32 mouse cellular contexts compared by ENCODE assay signal in the genomic region with DNA sequence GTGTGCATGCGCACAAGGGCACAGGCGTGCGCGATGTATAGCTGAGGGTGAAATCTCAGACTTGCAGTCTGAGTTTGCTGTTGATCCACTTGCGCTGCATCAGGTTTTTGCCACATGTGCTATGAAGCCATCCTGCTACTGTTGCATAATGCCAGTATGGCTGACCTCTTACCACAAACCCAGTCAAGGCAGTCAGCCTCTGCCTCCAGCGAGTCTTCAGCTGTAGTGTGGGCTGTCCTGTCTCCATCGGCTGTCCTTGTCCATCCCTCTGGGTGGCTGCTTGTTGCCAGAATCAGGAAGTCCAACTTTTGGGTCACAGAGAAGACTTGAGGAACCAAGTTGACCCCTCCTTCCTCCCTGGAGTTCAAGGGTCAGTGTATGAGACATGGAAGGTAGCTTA. TPM values are rescaled to one million over a fixed set of nuclear protein-coding genes. Genes with fewer than 3 reads are reported as not detected.
DNase-seq lines count a peak whose midpoint lies in the region; ATAC-seq and TF ChIP-seq lines count a peak whose summit lies in the region.
"Had no signal": no experiment of that assay in that cellular context is flagged by ENCODE, and none has a peak within 500 bp of the region (broad histone marks: within the 10 kb centered on the region; RNA-seq: fewer than 3 reads in every experiment).

No protein-coding gene starts in this region.

- H3K27me3 ChIP-seq in liver, postnatal 0 days (ENCODE audit: insufficient read depth, low read length): no peaks in the 10 kb centered on the region
- no peaks in the 10 kb centered on the region for H3K27me3 ChIP-seq in liver, embryonic 11.5 days (replicated peaks; ENCODE audit: control insufficient read depth, insufficient read depth, low read length)
- H3K27me3 ChIP-seq: CH12.LX; embryonic facial prominence, embryonic 13.5 days; forebrain, embryonic 12.5 days; midbrain, embryonic 15.5 days; neural tube, embryonic 13.5 days; Patski had no signal

- DNase-seq in heart, adult 11 months: peak; percentile 95
- DNase-seq in heart, adult 8-10 months (ENCODE audit: low spot score): no peak
- DNase-seq in liver, postnatal 0 days: no peak
- no peak for DNase-seq in liver, embryonic 11.5 days (ENCODE audit: low spot score)
- DNase-seq in cerebellum, adult 18-20 months: no peak
- no peak for DNase-seq in ovary, postnatal 36 days (ENCODE audit: low spot score)
- DNase-seq: B cell, adult 2 months; cerebellum, adult 2 months; cerebellum, postnatal 25 days; embryo, embryonic 11 days; gastrocnemius, postnatal 36 days; heart, postnatal 10 days; kidney, adult 11 months; layer of hippocampus, postnatal 36 days; thymus, adult 18-20 months; thymus, postnatal 4 days had no signal

- no peak for TF ChIP-seq CTCF in liver, postnatal 0 days (IDR thresholded peaks at IDR 0.05; ENCODE audit: low read depth)

- H3K27ac ChIP-seq in liver, postnatal 0 days (ENCODE audit: low read depth): peak overlapping the region; percentile 22; the same call in 1 of the 2 replicates
- H3K27ac ChIP-seq in liver, embryonic 11.5 days (ENCODE audit: low read depth, low read length): no peak overlapping the region
- H3K27ac ChIP-seq: embryonic facial prominence, embryonic 13.5 days; forebrain, embryonic 12.5 days; hindbrain, embryonic 10.5 days; hindbrain, postnatal 0 days; kidney, postnatal 0 days; liver, embryonic 14.5 days; midbrain, embryonic 15.5 days; neural tube, embryonic 13.5 days had no signal

- no peak overlapping the region for H3K4me3 ChIP-seq in liver, postnatal 0 days (ENCODE audit: low read depth, low read length)
- H3K4me3 ChIP-seq in liver, embryonic 11.5 days (ENCODE audit: low read depth, low read length): no peak overlapping the region
- H3K4me3 ChIP-seq: embryonic facial prominence, embryonic 13.5 days; erythroblast, embryonic 14.5 days; forebrain, embryonic 12.5 days; hindbrain, embryonic 10.5 days; midbrain, embryonic 15.5 days; myocyte; neural tube, embryonic 13.5 days had no signal

- H3K9ac ChIP-seq in liver, postnatal 0 days (replicated peaks): no peak overlapping the region
- no peak overlapping the region for H3K9ac ChIP-seq in liver, embryonic 11.5 days (ENCODE audit: low read depth, low read length)
- H3K9ac ChIP-seq: embryonic facial prominence, embryonic 13.5 days; forebrain, embryonic 12.5 days; liver, embryonic 14.5 days; midbrain, embryonic 15.5 days; neural tube, embryonic 13.5 days had no signal

- peak; percentile 58 for ATAC-seq in liver, postnatal 0 days
- ATAC-seq in liver, embryonic 11.5 days (replicated peaks; ENCODE audit: low FRiP score): no peak
- peak; percentile 66 for ATAC-seq in common myeloid progenitor, adult 5-6 weeks (replicated peaks; ENCODE audit: low read depth, poor library complexity, severe bottlenecking)
- ATAC-seq in neutrophil, adult 5-6 weeks (ENCODE audit: extremely low read depth, insufficient number of reproducible peaks, low FRiP score, poor library complexity, severe bottlenecking): peak; percentile 46
- ATAC-seq: hindbrain, postnatal 0 days; midbrain, embryonic 15.5 days; Patski had no signal

- WGBS in liver, postnatal 0 days (ENCODE audit: insufficient replicate concordance): 73% methylated on average over 7 of the region's 7 CpGs
- 87% methylated on average over 7 of the region's 7 CpGs for WGBS in liver, embryonic 11.5 days

- H3K4me1 ChIP-seq in liver, postnatal 0 days (ENCODE audit: insufficient read depth): peaks cover 12% of the 10 kb centered on the region
- peaks cover 10% of the 10 kb centered on the region for H3K4me1 ChIP-seq in liver, embryonic 11.5 days (replicated peaks; ENCODE audit: control insufficient read depth, insufficient read depth, low read length)
- H3K4me1 ChIP-seq: embryonic facial prominence, embryonic 13.5 days; forebrain, embryonic 12.5 days; midbrain, embryonic 15.5 days; neural tube, embryonic 13.5 days had no signal

- H3K36me3 ChIP-seq in liver, postnatal 0 days (replicated peaks; ENCODE audit: insufficient read depth, low read length): peaks cover 73% of the 10 kb centered on the region
- peaks cover 60% of the 10 kb centered on the region for H3K36me3 ChIP-seq in liver, embryonic 11.5 days (ENCODE audit: control insufficient read depth, insufficient read depth, low read length)

- no peak for TF ChIP-seq EP300 in liver, postnatal 0 days (IDR thresholded peaks at IDR 0.05; ENCODE audit: low read depth)

- no peak overlapping the region for H3K4me2 ChIP-seq in liver, postnatal 0 days (ENCODE audit: low read depth, low read length)
- no peak overlapping the region for H3K4me2 ChIP-seq in liver, embryonic 11.5 days
- H3K4me2 ChIP-seq: embryonic facial prominence, embryonic 13.5 days; forebrain, embryonic 12.5 days; heart, embryonic 11.5 days; midbrain, embryonic 15.5 days; neural tube, embryonic 13.5 days had no signal

- no peaks in the 10 kb centered on the region for H3K9me3 ChIP-seq in liver, postnatal 0 days (ENCODE audit: low read length)
- no peaks in the 10 kb centered on the region for H3K9me3 ChIP-seq in liver, embryonic 11.5 days (ENCODE audit: control insufficient read depth, low read length)
- H3K9me3 ChIP-seq: embryonic facial prominence, embryonic 13.5 days; forebrain, embryonic 12.5 days; G1E; hindbrain, embryonic 10.5 days; midbrain, embryonic 15.5 days; neural tube, embryonic 13.5 days had no signal

RNA-seq across cellular contexts. Expression of a gene that starts 11.3 kb away (rescaled TPM):
- 10 to 100 TPM; 12.3 to 17.2 (median 15.6) TPM for total RNA-seq in heart, adult 8-10 months (2022)
- polyA plus RNA-seq in liver, postnatal 0 days (2015; fragmentation: Nextera tagmentation; extraction: Ambion mirVana): 13.2 and 15.8 TPM in 2 replicates
- 41.7 and 42.7 TPM in 2 replicates for polyA plus RNA-seq in liver, embryonic 11.5 days (2014; fragmentation: Nextera tagmentation; extraction: Ambion mirVana)
- total RNA-seq in common myeloid progenitor, adult 5-6 weeks (2017): 33.6 and 63.3 TPM in 2 replicates
- 47.8 TPM in 2 replicates for total RNA-seq in neutrophil, adult 5-6 weeks (2017)

RNA-seq across cellular contexts. Expression of a gene that starts 14.4 kb away (rescaled TPM):
- 1,000 to 10,000 TPM; 1,293 to 1,379 (median 1,312) TPM for total RNA-seq in heart, adult 8-10 months (2022)
- 312 and 329 TPM in 2 replicates for polyA plus RNA-seq in liver, postnatal 0 days (2015; fragmentation: Nextera tagmentation; extraction: Ambion mirVana)
- polyA plus RNA-seq in liver, embryonic 11.5 days (2014; fragmentation: Nextera tagmentation; extraction: Ambion mirVana): 339 and 355 TPM in 2 replicates
- total RNA-seq in common myeloid progenitor, adult 5-6 weeks (2017): 115 and 121 TPM in 2 replicates
- 71.8 and 72.5 TPM in 2 replicates for total RNA-seq in neutrophil, adult 5-6 weeks (2017)

RNA-seq across cellular contexts. Expression of a gene that starts 34.9 kb away (rescaled TPM):
- total RNA-seq in heart, adult 8-10 months (2022): 1 to 10 TPM; 1.7 to 2.8 (median 2.2) TPM
- 14.1 and 14.6 TPM in 2 replicates for polyA plus RNA-seq in liver, postnatal 0 days (2015; fragmentation: Nextera tagmentation; extraction: Ambion mirVana)
- polyA plus RNA-seq in liver, embryonic 11.5 days (2014; fragmentation: Nextera tagmentation; extraction: Ambion mirVana): 107 and 128 TPM in 2 replicates
- not detected in 2 replicates for total RNA-seq in common myeloid progenitor, adult 5-6 weeks (2017)
- not detected in 2 replicates for total RNA-seq in neutrophil, adult 5-6 weeks (2017)
- total RNA-seq: CH12.LX, G1E had no signal
- polyA plus RNA-seq: G1E had no signal

Comparison
In these comparisons a context has a peak if more than half of its experiments do, and no peak if none do; other contexts are left out.
1. RNA of a gene that starts 14.4 kb away (total RNA-seq): 1,293 to 1,379 TPM in heart, adult 8-10 months; 115 to 121 TPM in common myeloid progenitor, adult 5-6 weeks and 71.8 to 72.5 TPM in neutrophil, adult 5-6 weeks; every median in the first group is over 10 times any median in the second.